Mouse (Mus musculus): ENCODE measurements around the gene Psat1. TPM values are rescaled to one million over a fixed set of nuclear protein-coding genes. Genes with fewer than 3 reads are reported as not detected.

Gene Psat1
- polyA plus RNA-seq, 1 experiment from 2014 or later, result 115 TPM

DNA sequence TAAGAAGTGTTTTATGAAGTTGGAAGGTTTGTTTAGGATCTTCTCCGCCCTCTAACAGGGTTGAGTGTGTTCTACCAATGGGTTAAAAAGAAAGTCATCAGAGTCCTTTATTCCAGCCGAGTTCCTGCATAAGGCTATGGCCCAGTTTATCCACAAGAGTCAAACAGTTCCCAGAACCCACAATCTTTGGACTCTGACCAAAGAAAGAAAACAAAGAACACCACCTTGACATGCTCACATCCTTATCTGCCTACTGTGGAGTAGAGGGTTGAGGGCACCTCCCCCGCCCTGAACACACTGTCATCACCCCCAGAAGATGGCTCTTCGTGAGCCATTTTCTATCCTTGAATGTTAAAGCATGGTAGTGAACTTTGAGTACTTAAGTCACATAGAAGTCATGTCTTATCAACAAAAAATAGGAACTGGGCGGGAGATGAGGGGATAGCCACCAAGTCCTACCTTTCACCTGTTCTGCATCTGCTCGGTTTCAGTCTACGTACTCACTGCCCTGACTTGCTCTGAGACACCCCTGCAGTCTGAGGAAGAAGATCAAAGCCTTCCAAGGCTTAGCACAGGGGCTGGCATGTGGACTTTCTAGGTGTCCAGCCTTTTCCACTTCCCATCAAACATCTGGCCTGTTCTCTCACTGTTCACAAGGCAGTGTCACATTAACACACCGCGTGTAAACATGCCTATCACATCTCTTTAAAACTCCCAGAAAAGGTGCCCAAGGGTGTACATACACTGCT is 33.7 kb downstream of the Psat1 start:
- H3K4me2 ChIP-seq (ENCODE audit: low read depth), result no peak overlapping the region
- H3K27ac ChIP-seq (ENCODE audit: low read depth, low read length), result no peak overlapping the region
- no peaks in the 10 kb centered on the region for H3K9me3 ChIP-seq (ENCODE audit: control insufficient read depth, low read length)
- no peaks in the 10 kb centered on the region for H3K4me1 ChIP-seq (ENCODE audit: control insufficient read depth, insufficient read depth, low read length)
- no peak overlapping the region for H3K9ac ChIP-seq (ENCODE audit: low read length)
- H3K36me3 ChIP-seq (ENCODE audit: control insufficient read depth, insufficient read depth, low read length), result peaks cover 3% of the 10 kb centered on the region; the same call in 1 of the 2 replicates
- no peak overlapping the region for H3K4me3 ChIP-seq (ENCODE audit: low read depth, low read length)
- no peak for DNase-seq (ENCODE audit: low spot score)
- no peaks in the 10 kb centered on the region for H3K27me3 ChIP-seq (ENCODE audit: control insufficient read depth, insufficient read depth, low read length)
- 91% methylated on average over 9 of the region's 9 CpGs for WGBS
- ATAC-seq (ENCODE audit: insufficient read depth, low FRiP score, low TSS enrichment), result no peak

DNA sequence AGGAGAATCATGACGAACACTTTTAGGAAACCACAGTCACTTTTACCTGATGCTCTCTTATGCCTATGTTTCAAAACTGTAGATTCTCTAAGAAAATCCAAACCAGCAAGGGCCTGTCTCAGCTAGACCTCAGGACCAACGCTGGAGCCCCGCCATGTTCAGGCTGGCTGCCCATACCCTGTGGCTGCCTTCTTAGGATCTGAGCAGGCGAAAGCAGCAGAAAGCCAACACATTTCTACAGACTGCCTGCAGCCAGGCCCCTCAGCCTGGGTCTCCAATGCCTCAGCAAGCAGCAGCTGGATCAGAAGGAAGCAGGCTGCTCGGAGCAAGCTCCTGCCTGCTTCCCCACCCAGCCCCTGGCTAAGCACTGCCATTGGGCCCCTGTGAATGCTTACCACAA is 35.7 kb downstream of the Psat1 start:
- Histone ChIP-seq H3K4me1 (ENCODE audit: control insufficient read depth, insufficient read depth, low read length) (no peaks in the 10 kb centered on the region), H3K4me3 (ENCODE audit: low read depth, low read length) (no peak overlapping the region), H3K9me3 (ENCODE audit: control insufficient read depth, low read length) (no peaks in the 10 kb centered on the region), H3K36me3 (ENCODE audit: control insufficient read depth, insufficient read depth, low read length) (peaks cover 5% of the 10 kb centered on the region), H3K4me2 (ENCODE audit: low read depth) (no peak overlapping the region), H3K9ac (ENCODE audit: low read length) (no peak overlapping the region), H3K27me3 (ENCODE audit: control insufficient read depth, insufficient read depth, low read length) (no peaks in the 10 kb centered on the region), H3K27ac (ENCODE audit: low read depth, low read length) (no peak overlapping the region)
- WGBS, result 90% methylated on average over 5 of the region's 5 CpGs
- ATAC-seq (ENCODE audit: insufficient read depth, low FRiP score, low TSS enrichment) (no peak), DNase-seq (ENCODE audit: low spot score) (no peak)

DNA sequence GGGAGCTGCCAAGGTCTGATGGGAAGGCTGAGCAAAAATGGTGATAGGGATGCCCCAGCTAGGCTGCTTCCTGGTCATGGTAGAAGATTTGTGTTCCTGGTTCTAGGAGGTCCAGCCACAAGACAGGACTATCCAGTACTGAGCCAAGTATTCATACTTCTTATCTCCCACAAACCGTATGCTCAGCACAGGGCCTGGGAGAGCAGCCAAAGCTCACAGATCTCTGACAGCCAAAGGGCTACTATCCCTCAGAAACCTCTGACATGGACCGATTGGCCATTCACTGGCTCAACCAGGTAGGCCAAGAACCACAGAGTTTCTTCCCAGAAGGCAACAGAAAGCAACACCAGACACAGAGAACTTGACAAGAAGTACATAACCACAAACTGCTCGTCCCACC is 36.1 kb downstream of the Psat1 start:
- WGBS, result 97% methylated on average over 3 of the region's 3 CpGs

DNA sequence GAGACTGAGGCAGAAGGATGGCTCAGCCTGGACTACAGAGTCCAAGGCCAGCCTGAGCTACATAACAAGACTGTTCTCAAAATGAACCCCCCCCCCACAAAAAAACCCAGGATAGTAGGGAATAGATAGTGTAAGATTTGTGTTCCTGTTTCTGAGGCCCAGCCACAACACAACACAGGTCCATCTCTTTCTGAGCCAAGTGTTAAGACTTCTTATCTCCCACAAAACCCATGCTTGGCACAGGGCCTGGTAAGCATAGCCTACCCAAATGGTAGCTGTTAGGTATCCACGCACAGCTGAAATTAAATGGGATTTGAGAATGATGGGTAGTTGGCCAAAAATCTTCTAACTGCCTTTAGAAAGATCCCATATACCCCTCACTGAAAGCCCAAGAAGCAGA is 36.6 kb downstream of the Psat1 start:
- Histone ChIP-seq H3K9ac (ENCODE audit: low read length) (no peak overlapping the region), H3K9me3 (ENCODE audit: control insufficient read depth, low read length) (no peaks in the 10 kb centered on the region), H3K36me3 (ENCODE audit: control insufficient read depth, insufficient read depth, low read length) (peaks cover 7% of the 10 kb centered on the region), H3K27me3 (ENCODE audit: control insufficient read depth, insufficient read depth, low read length) (no peaks in the 10 kb centered on the region), H3K4me1 (ENCODE audit: control insufficient read depth, insufficient read depth, low read length) (no peaks in the 10 kb centered on the region), H3K27ac (ENCODE audit: low read depth, low read length) (no peak overlapping the region), H3K4me2 (ENCODE audit: low read depth) (no peak overlapping the region), H3K4me3 (ENCODE audit: low read depth, low read length) (no peak overlapping the region)
- WGBS, result 94% methylated on average over 1 of the region's 1 CpGs
- no peak for ATAC-seq (ENCODE audit: insufficient read depth, low FRiP score, low TSS enrichment)
- no peak for DNase-seq (ENCODE audit: low spot score)

More for the DNA sequence above, 36.1 kb downstream of the Psat1 start:
- Histone ChIP-seq H3K36me3 (ENCODE audit: control insufficient read depth, insufficient read depth, low read length) (peaks cover 7% of the 10 kb centered on the region), H3K9ac (ENCODE audit: low read length) (no peak overlapping the region), H3K4me1 (ENCODE audit: control insufficient read depth, insufficient read depth, low read length) (no peaks in the 10 kb centered on the region), H3K4me2 (ENCODE audit: low read depth) (no peak overlapping the region), H3K27ac (ENCODE audit: low read depth, low read length) (no peak overlapping the region), H3K9me3 (ENCODE audit: control insufficient read depth, low read length) (no peaks in the 10 kb centered on the region), H3K4me3 (ENCODE audit: low read depth, low read length) (no peak overlapping the region), H3K27me3 (ENCODE audit: control insufficient read depth, insufficient read depth, low read length) (no peaks in the 10 kb centered on the region)
- ATAC-seq (ENCODE audit: insufficient read depth, low FRiP score, low TSS enrichment) (no peak), DNase-seq (ENCODE audit: low spot score) (no peak)

DNA sequence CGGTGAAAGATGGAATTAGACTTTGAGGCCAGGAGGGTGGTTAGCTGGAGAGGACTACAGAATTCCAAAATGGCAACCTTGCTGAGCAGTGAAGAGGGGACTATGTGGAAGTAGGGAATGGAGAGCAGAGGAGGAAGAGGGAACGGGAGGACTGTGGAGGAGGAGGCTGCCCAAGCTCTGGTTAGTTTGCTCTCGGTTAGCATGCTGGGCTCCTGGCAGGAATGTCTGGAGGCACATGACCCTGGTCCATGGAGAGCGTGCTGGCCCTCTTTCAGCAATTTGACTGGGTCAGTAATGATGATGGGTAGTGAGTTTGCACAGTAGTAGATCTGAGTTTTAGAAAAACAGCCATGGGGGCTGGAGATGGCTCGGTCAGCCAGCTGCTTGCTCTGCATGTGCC is 39.1 kb downstream of the Psat1 start:
- no peak for ATAC-seq (ENCODE audit: insufficient read depth, low FRiP score, low TSS enrichment)
- H3K36me3 ChIP-seq (ENCODE audit: control insufficient read depth, insufficient read depth, low read length), result peaks cover 7% of the 10 kb centered on the region

DNA sequence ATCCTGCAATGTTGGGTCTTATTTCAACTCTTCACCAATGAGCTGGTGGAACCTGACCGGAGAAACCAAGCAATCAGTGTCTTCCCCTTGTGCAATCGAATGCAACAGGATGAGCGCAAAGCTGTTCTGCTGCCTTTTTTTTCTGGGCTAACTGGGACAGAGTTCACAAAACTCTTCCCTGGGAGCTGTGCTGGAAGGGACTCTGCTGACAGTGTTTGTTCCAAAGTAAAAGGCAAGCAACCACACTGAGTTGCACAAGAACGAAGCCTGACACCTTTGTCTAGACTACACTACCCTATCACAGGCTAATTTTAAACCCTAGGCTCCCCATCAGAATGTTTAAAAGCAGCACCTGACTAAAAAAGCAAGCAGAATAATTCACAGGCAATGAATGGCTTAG is 42.4 kb downstream of the Psat1 start:
- H3K27me3 ChIP-seq (ENCODE audit: control insufficient read depth, insufficient read depth, low read length), result no peaks in the 10 kb centered on the region
- no peaks in the 10 kb centered on the region for H3K9me3 ChIP-seq (ENCODE audit: control insufficient read depth, low read length)
- H3K4me3 ChIP-seq (ENCODE audit: low read depth, low read length), result no peak overlapping the region
- peaks cover 7% of the 10 kb centered on the region for H3K36me3 ChIP-seq (ENCODE audit: control insufficient read depth, insufficient read depth, low read length)
- no peak overlapping the region for H3K9ac ChIP-seq (ENCODE audit: low read length)
- DNase-seq (ENCODE audit: low spot score) (no peak), ATAC-seq (ENCODE audit: insufficient read depth, low FRiP score, low TSS enrichment) (no peak)
- H3K4me1 ChIP-seq (ENCODE audit: control insufficient read depth, insufficient read depth, low read length), result peaks cover 2% of the 10 kb centered on the region; the same call in 1 of the 2 replicates
- H3K27ac ChIP-seq (ENCODE audit: low read depth, low read length), result no peak overlapping the region
- no peak overlapping the region for H3K4me2 ChIP-seq (ENCODE audit: low read depth)
- 92% methylated on average over 4 of the region's 4 CpGs for WGBS

More for the DNA sequence above, 39.1 kb downstream of the Psat1 start:
- Histone ChIP-seq H3K27me3 (ENCODE audit: control insufficient read depth, insufficient read depth, low read length) (no peaks in the 10 kb centered on the region), H3K4me2 (ENCODE audit: low read depth) (no peak overlapping the region), H3K9ac (ENCODE audit: low read length) (no peak overlapping the region), H3K27ac (ENCODE audit: low read depth, low read length) (no peak overlapping the region), H3K9me3 (ENCODE audit: control insufficient read depth, low read length) (no peaks in the 10 kb centered on the region), H3K4me1 (ENCODE audit: control insufficient read depth, insufficient read depth, low read length) (peaks cover 2% of the 10 kb centered on the region; the same call in 1 of the 2 replicates), H3K4me3 (ENCODE audit: low read depth, low read length) (no peak overlapping the region)
- WGBS, result 72% methylated on average over 5 of the region's 5 CpGs
- no peak for DNase-seq (ENCODE audit: low spot score)

DNA sequence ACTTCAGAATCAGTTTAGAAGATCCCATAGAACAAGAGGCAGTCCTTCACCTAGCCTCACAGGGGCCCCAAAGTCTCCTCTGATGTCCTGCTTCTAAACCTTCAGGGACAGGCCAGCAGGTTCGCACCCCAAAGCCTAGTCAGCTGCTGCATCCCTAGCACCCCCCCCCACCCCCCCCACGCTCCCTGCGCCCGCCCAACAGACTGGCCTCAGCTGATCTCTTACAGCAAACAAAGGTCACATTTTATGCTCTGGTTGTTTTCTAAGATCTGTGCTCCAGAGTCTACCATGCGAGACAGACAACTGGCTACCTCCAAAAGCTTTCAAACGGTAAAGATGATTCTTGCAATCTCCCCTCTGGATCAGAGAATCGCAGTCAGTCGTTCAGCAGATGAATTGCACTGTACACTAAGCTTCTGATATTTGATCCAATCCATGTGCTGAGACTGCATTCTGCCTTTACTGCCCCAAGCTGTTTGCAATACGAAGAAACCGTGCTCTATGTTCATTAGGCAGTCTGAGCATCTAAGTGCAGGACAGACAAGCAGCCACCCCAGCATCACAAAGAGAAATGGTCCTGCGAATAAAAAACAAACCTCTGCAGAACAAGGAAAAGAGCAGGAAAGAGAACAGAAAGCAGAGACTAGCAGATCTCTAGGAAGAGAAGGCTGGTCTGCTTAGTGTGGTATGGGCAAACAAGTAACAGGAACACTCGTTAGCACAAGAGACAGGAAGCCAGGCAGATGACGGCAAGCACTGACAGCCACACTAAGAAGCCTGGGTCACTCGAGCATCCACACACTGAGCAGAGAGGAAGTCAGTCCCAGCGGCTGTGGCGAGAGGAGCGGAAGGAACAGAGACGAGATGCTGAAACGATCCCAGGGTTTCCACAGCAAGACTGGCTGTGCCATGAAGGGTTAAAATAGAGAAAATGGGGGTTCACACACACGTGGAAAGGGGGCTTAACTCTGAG is 43.3 kb downstream of the Psat1 start:
- Histone ChIP-seq H3K4me2 (ENCODE audit: low read depth) (no peak overlapping the region), H3K9me3 (ENCODE audit: control insufficient read depth, low read length) (no peaks in the 10 kb centered on the region), H3K36me3 (ENCODE audit: control insufficient read depth, insufficient read depth, low read length) (peaks cover 5% of the 10 kb centered on the region), H3K4me3 (ENCODE audit: low read depth, low read length) (no peak overlapping the region), H3K9ac (ENCODE audit: low read length) (0 out of 2 replicates have a peak overlapping the region, but pooled peaks have one; percentile 1), H3K27ac (ENCODE audit: low read depth, low read length) (no peak overlapping the region), H3K27me3 (ENCODE audit: control insufficient read depth, insufficient read depth, low read length) (no peaks in the 10 kb centered on the region), H3K4me1 (ENCODE audit: control insufficient read depth, insufficient read depth, low read length) (peaks cover 2% of the 10 kb centered on the region; the same call in 1 of the 2 replicates)
- ATAC-seq (ENCODE audit: insufficient read depth, low FRiP score, low TSS enrichment) (peak; percentile 50), DNase-seq (ENCODE audit: low spot score) (no peak)
- 45% methylated on average over 20 of the region's 20 CpGs for WGBS

DNA sequence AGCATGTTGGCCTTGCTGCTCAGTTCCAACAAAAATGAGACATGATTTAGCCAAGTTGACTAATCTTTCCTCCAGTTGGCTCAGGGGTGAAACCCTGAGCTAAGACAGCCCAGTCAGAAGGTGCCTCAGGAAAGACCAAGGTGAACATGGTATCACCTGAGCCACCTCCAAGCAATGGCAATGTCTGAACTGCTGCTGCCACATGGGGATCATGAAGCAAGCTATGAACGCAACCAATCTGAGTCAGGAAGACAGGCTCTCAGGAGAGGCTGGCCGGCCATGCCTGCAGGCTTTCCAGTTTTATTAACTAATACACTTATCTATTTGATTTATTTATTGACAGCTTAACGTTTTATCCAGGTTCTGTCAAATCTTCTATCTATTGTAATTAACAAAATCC is 51.5 kb downstream of the Psat1 start:
- H3K27me3 ChIP-seq (ENCODE audit: control insufficient read depth, insufficient read depth, low read length), result no peaks in the 10 kb centered on the region
- DNase-seq (ENCODE audit: low spot score), result no peak
- WGBS, result 84% methylated on average over 3 of the region's 3 CpGs
- no peak overlapping the region for H3K27ac ChIP-seq (ENCODE audit: low read depth, low read length)
- no peak overlapping the region for H3K4me3 ChIP-seq (ENCODE audit: low read depth, low read length)
- H3K36me3 ChIP-seq (ENCODE audit: control insufficient read depth, insufficient read depth, low read length), result no peaks in the 10 kb centered on the region
- ATAC-seq (ENCODE audit: insufficient read depth, low FRiP score, low TSS enrichment), result no peak
- H3K4me1 ChIP-seq (ENCODE audit: control insufficient read depth, insufficient read depth, low read length), result no peaks in the 10 kb centered on the region
- no peak overlapping the region for H3K4me2 ChIP-seq (ENCODE audit: low read depth)
- no peaks in the 10 kb centered on the region for H3K9me3 ChIP-seq (ENCODE audit: control insufficient read depth, low read length)
- H3K9ac ChIP-seq (ENCODE audit: low read length), result no peak overlapping the region
